Mouse (Mus musculus) stomach, postnatal 0 days (tissue): ENCODE results near the gene Angptl4.
A peak's percentile ranks its signal among the peaks of the same experiment; 100 is the strongest.

Experiments used
- CTCF ChIP-seq: IDR thresholded peaks from 2 replicates; pipeline ENCODE4 v1.5.1; 2016; ENCODE audit warnings: antibody characterized with exemption, low read depth, mild to moderate bottlenecking, moderate library complexity
- EP300 ChIP-seq: optimal IDR thresholded peaks from 2 replicates; pipeline ENCODE3; 2016; ENCODE audit warnings: antibody characterized with exemption

- TF ChIP-seq CTCF (no peak), EP300 (peak; percentile 76)
These were observed 47.3 kb upstream of the Angptl4 start for GRCm38 (mm10) chr17:33828892-33829291.
